Mouse (Mus musculus) neural tube, embryonic 10.5 days (tissue): ENCODE results near the gene Fgfr2.

Source experiments
- DNase-seq: peaks from one replicate; pipeline ENCODE4 v3.0.0-alpha.2; 2017; ENCODE audit warnings: low spot score; ENCODE audit errors: extremely low spot score

Fgfr2 gene

DNA sequence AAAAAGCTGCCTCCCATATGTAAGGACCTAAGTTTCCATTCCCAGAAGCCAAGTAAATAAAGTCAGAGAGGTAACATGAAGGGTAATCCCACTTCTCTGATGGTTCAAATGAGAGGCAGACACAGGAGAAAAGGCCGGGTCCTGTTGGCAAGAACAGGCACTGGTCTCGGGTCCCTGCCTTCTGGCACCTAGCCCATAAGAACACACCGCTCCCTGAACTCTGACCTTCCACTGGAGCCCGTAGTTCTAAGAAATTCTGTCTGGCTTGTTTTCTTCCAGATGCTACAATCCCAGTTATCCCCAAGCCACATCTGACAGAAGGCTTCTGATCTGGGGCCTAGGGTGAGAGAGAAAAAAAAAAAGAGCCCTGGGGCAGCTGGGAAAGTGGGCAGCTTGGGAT lies 34.7 kb downstream of the Fgfr2 start:
- DNase-seq = no peak

GRCm38 (mm10) chr7:133085408-133085807 lies 37.7 kb downstream of the Fgfr2 start:
- no peak for DNase-seq

DNA sequence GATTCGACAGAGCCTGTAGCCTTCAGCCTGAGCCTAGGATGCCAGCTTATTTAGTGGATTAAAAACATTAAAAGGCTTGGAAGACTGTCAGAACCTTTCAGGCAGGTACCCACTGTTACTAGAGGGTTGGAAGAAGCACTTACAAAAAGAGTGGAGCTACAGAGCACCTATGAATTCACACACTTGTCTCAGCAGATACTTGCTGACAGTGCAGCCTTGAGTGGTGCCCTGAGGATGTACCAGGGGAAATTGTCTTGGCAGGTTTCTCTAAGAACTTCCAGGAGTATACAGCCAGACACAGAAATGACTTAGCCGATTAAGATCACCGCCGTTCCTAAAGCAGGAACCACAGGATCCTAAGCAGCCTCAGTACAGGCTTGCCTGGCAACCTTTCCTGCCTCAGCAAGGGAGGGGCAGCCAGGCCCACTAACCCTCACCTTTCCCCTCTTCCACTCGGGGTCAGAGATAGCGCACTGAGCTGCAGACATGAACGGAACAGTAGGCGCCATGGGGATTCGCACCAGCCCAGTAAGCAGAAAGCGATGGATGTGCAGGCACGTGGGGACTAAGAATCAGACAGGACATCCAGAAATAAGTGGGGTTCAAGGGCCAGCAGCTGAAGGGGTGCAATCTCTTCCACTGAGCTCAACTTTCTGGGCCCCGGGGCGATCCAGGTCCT lies 39.1 kb downstream of the Fgfr2 start:
- DNase-seq = no peak

DNA sequence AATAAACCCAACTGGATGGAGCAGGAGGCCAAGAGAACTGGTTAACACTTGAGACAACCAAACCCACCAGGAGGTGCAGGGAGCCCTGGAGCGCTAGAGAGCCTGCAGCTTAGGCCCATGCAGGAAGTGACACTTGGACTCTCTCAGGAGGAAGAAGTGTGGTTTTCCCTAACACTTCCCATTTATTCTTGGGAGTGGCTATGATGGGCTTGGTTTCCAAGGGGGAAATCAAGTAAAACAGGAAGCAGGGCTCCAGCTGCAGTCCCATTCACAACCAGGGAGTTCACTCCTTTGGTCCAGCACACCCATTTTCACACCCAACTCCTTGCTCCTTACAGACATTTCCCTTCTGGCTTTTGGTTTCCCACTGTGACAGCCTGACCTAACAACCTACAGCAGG lies 44.2 kb downstream of the Fgfr2 start:
- no peak for DNase-seq

GRCm38 (mm10) chr7:133074462-133075133 lies 48.6 kb downstream of the Fgfr2 start:
- no peak for DNase-seq

DNA sequence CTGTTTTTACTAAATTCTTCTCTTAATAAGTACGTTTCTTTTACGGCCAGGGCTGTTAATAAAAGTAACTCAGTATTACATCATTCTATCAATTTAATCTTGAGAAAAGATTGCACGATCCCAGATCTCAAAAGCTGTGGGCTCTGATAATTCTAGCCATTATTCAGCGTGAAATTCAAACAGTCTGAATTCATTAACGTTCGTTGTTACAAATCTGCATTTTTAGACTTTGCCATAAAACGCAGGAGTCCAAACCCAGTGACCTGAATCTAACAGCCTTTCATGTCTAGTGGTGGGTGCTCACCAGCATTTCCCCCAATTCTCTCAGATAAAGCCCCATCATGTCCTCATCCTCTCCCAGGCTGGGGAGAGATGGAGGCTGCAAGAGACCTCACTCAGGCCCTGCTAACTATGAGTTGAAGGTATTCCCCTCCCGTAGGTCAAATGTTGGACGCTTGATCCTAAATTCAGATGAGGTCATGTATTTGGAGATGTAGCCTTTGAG lies 50.0 kb downstream of the Fgfr2 start:
- DNase-seq = no peak

DNA sequence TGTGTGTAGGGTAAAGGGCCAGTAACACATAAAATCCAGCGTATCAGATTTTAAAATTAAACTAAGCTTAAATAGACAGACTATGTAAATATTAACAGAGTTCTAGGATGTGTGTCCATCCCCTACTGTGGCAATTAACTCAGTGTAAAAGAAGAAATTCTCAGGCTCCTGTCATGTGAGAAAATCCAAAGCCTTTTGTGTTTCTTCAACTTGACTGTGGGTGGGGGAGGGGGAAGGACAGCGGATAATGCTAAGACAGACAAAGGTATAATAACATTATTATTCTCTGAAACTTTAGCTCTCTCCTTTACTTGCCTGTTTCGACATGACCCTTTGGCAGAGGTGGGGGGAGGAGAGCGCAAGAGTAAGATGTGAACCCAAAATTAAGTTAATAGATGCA lies 50.6 kb downstream of the Fgfr2 start:
- no peak for DNase-seq

GRCm38 (mm10) chr7:133067321-133067841 lies 55.8 kb downstream of the Fgfr2 start:
- no peak for DNase-seq

DNA sequence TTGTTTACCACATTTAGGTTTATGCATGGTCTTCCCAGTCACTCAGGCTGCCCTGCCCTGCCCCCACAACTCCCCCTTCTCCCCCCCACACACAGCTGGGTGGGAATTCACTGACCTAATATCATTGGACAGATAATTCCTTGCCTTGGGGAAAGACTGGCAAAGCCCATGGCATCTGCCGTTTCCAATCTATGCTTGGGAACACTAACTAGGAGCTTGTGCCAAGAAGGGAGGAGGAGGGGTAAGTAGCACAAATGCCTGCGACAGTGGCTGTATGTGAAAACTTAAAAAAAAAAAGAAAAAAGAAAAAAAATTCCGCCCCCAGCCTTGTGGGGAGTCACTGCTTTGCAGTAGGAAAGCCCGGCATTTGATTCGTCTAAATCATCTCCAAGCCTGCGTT lies 56.4 kb downstream of the Fgfr2 start:
- DNase-seq = no peak

DNA sequence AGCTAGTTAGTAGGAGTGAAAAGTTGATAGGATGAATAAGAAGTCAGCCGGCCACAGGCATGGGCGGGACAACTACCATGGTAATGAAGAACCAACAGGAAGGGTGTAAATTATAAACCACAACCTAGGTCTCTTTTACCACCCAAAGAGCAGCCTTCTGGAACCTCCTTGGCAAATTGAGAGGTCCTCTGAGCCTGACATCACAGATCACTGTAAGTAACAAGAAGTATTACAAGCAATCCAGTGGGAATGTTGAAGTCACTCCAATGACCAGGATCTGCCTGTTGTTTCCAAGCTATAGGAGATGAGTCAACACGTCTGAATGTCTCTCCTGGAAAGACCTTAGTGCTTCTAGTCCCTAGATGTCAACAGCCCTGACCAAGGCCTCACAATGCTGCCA lies 61.1 kb downstream of the Fgfr2 start:
- DNase-seq = no peak

DNA sequence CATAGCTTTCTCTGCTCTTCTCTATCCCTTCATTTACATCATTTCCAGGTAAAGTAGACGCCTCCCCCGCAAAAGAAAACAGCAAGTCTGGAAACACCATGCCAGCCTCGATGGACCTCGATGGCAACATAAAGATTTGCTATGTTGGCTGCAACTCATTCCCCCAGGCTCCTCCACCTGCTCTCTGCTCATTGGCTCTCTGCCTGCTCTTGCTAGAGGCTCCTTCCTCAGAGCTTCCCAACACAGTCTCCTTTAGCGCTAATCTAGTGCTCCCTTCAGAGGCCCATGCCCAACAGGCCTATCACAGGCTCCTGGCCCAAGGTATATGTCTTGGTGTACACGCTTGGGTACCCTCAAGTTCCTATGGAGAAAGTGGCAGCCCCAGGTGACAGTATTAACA lies 63.0 kb downstream of the Fgfr2 start:
- DNase-seq = no peak

GRCm38 (mm10) chr7:133059517-133060104 lies 63.5 kb downstream of the Fgfr2 start:
- no peak for DNase-seq

DNA sequence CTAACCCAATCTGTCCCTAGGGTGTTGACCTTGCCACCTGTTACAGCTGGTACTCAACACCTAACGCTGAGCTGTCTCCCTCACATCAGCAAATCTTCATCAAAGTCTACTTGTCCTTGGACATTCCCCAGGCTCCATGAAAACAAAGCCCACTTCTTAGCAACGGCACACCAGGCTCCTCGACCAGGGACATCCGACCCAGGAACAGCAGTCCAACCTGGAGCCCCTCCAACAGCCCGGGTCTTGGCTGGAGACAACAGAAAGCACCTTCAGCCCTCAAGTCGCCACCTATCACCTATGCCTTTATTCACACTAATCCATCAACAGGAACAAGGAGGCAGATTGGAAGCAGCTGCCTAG lies 64.0 kb downstream of the Fgfr2 start:
- DNase-seq = no peak

GRCm38 (mm10) chr7:133058496-133059149 lies 64.5 kb downstream of the Fgfr2 start:
- DNase-seq = no peak

- DNase-seq = no peak
Observed at GRCm38 (mm10) chr7:133056924-133057323, 66.2 kb downstream of the Fgfr2 start.

- no peak for DNase-seq
Observed at GRCm38 (mm10) chr7:133054486-133054885, 68.7 kb downstream of the Fgfr2 start.

- DNase-seq = no peak
Observed at GRCm38 (mm10) chr7:133053757-133054156, 69.4 kb downstream of the Fgfr2 start.

DNA sequence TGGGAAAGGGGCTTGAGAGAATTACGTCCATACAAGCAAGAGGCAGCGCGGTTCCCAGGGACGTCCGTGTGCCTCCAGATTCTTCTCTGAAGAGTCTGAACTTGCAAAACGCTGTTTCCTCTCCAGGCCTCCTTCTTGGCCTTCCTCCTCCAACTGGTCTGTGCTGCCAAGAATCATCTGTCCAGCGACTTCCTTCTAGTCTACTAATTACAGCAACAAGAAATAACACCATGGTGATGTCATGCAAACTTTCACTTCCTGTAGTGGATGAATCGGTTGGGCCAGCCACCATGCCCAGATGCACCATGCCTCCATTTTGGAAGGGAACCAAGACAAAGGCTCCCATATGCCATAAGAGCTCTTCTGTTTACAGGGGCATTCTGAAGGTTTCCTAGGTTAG lies 70.3 kb downstream of the Fgfr2 start:
- no peak for DNase-seq

GRCm38 (mm10) chr7:133050681-133051080 lies 72.5 kb downstream of the Fgfr2 start:
- no peak for DNase-seq

GRCm38 (mm10) chr7:133048085-133048630 lies 75.0 kb downstream of the Fgfr2 start:
- DNase-seq = no peak

DNA sequence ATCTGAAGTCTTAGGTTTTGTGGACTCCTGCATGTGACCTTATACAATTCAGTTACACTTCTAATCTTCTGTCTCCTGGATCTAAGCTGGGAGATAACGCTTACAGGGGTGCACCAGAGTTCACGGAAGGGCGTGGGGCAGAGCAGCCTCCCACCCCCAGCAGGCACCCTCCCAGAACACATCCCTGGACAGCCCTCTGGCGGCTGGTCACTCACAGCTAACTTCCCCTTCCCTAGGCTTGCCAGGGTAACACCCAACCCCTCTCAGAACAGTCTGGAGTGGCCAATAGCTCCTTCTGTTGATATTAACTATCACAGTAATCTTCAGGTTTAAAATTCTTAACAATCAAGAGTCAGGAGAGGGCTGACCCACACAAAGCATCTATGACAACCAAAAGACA lies 75.9 kb downstream of the Fgfr2 start:
- no peak for DNase-seq

DNA sequence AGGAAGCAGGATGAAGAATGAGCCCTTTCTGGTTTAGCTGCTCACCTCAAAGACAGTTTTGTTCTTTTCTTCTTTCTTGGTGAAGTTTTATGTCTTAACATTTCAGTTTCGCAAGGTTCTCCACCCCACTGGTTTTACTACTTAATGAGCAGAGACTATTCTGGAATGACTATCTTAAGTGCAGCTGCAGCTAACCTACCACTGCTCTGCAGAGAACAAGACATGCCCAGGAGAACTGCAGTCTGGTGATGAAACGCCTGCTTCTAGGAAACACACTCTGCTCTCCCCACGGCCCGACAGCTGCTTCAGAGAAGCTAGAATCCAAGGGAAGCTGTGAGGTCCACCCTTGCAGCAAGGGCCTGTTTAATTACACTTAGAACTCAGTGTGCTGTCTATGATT lies 78.4 kb downstream of the Fgfr2 start:
- no peak for DNase-seq
